Mouse (Mus musculus): ENCODE measurements around the gene Trhr2. TPM values are rescaled to one million over a fixed set of nuclear protein-coding genes. Genes with fewer than 3 reads are reported as not detected.

The Trhr2 gene
- polyA plus RNA-seq, 1 experiment from 2014 or later = not detected

DNA sequence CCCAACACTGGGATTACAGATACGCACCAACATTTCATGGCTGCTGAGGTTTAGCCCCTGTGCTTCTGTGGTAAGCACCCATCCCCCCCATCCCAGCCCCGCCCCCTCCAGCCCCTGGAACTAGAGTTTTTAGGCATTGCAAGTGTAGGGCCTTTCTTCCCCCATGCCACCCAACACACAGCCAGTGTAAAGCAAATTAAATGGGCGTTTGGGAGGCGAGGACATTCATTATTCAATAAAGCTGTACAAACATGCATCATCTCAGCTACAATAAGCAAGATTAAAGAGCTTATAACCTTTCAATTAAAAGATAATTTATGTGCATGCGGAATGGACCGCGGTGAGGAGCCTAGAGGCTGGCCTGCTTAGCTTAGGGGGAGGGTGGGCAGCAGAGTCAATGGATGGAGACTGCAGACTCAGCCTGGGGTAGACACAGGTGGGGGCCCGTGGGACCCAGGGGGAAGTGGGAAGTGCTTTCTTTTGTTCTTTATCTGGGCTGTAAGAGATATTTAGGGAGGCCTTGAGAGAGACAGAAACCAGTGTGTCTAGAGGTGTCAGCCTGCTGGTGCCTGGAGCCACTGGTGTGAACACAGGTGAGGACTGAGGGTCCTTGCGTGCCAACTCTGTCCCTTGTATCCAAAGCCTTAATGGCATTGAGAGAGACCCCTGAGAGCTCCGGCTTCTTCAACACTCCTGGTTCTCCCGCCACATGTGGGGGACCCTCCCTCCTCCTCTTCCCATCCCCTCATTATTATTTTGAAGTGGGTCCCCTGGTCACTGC lies 10.0 kb downstream of the Trhr2 start:
- peaks cover 28% of the 10 kb centered on the region for H3K4me1 ChIP-seq (replicated peaks)
- H3K4me3 ChIP-seq = no peak overlapping the region
- H3K36me3 ChIP-seq = no peaks in the 10 kb centered on the region
- ATAC-seq (replicated peaks; ENCODE audit: insufficient number of reproducible peaks, insufficient read depth, low FRiP score, low read depth) = no peak
- H3K27me3 ChIP-seq = 0 out of 2 replicates have a peak, but pooled peaks cover 8% of the 10 kb centered on the region
- H3K9ac ChIP-seq = no peak overlapping the region
- no peaks in the 10 kb centered on the region for H3K9me3 ChIP-seq (replicated peaks)
- H3K27ac ChIP-seq = no peak overlapping the region
- WGBS = 45% methylated on average over 11 of the region's 11 CpGs
- H3K4me2 ChIP-seq = no peak overlapping the region

DNA sequence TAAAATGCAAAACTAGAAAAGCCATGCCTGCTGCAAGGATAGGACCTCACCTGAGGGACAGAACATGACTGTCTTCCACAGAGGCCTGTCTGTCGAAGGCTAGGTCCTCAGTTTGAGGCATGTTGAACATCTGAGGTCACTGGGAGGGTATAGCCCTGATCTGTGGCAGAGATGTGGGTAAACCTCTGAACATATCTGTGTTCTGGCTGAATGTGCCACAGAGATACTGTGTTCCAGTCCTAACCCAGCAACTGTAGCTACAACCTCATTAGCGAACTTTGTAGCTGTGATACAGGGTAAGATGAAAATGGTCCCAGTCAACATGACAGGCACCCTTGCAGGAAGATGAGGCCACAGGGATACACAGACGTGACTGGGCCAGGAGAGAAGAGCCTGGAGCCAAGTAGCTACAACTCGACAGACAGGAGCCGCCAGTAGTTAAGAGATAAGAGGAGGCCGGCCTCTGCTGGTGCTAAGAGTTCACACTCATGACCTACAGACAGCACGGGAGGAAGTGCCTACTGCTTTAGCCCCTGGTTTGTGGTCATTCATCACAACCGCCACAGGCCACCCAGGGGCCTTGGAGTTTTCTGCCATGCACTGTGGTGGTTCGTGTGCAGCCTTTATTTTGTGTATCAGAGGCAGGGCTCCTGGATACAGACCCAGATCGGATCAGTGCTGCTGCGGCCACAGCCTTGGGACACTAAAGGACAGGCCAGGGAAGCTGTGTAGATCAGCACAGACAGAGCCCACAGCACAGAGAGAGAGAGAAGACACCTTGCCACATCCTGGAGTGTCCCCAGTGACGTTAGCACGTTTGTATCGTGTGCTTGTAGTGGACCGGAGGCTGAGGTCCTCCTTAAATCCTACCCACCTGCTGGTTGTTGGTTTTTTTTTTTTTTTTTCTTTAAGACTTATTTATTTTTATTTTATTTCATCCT lies 10.9 kb downstream of the Trhr2 start:
- ATAC-seq (replicated peaks; ENCODE audit: insufficient number of reproducible peaks, insufficient read depth, low FRiP score, low read depth) = 0 out of 2 replicates have a peak, but pooled peaks have one; percentile 17
- H3K9me3 ChIP-seq (replicated peaks) = no peaks in the 10 kb centered on the region
- H3K27ac ChIP-seq = peak overlapping the region; percentile 10
- no peak overlapping the region for H3K4me2 ChIP-seq
- WGBS = 18% methylated on average over 15 of the region's 15 CpGs
- 0 out of 2 replicates have a peak, but pooled peaks cover 8% of the 10 kb centered on the region for H3K27me3 ChIP-seq
- H3K9ac ChIP-seq = no peak overlapping the region
- H3K4me1 ChIP-seq (replicated peaks) = peaks cover 36% of the 10 kb centered on the region
- H3K4me3 ChIP-seq = no peak overlapping the region
- no peaks in the 10 kb centered on the region for H3K36me3 ChIP-seq

DNA sequence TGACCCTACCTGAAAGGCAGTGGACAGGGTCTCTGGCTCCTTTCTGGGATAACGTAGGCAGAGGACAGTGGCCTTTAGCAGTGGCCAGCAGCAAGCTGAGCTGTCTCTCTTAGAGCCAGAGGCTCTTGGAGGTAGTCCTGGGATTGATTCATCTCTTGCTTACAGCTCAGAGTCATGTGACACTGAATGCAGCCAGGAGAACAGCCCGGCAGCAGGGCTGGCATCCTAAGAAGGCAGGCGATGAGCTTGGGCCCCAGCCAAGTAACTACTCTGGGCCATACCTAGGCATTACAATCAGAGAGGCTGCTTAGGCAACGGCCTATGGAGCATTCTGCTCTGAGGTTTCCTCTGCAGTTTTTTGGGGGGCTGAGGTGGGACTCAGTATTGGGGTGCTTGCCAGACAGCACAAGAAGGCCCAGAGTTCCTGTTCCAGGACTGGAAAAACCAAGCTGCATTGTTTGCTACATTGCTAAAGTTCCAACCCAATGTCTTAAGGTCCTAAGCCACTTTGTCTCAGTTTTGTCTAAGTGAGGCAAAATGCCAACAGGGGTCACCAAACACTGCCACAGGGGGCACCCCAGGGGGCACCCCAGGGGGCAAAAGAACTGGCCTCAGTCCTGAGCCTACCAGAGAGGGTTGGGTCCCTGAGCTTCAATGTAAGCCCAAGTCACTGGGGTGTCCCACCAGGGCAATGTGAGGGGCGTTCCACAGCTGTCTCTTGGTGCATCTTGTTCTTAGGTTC lies 12.6 kb downstream of the Trhr2 start:
- Histone ChIP-seq H3K4me1 (replicated peaks) (peaks cover 52% of the 10 kb centered on the region), H3K9me3 (replicated peaks) (no peaks in the 10 kb centered on the region), H3K9ac (no peak overlapping the region), H3K4me3 (no peak overlapping the region), H3K27ac (0 out of 2 replicates have a peak overlapping the region, but pooled peaks have one; percentile 42), H3K4me2 (no peak overlapping the region), H3K36me3 (no peaks in the 10 kb centered on the region), H3K27me3 (peaks cover 8% of the 10 kb centered on the region; the same call in 1 of the 2 replicates)
- WGBS = 43% methylated on average over 5 of the region's 5 CpGs
- peak; percentile 36; the same call in 1 of the 2 replicates for ATAC-seq (replicated peaks; ENCODE audit: insufficient number of reproducible peaks, insufficient read depth, low FRiP score, low read depth)

DNA sequence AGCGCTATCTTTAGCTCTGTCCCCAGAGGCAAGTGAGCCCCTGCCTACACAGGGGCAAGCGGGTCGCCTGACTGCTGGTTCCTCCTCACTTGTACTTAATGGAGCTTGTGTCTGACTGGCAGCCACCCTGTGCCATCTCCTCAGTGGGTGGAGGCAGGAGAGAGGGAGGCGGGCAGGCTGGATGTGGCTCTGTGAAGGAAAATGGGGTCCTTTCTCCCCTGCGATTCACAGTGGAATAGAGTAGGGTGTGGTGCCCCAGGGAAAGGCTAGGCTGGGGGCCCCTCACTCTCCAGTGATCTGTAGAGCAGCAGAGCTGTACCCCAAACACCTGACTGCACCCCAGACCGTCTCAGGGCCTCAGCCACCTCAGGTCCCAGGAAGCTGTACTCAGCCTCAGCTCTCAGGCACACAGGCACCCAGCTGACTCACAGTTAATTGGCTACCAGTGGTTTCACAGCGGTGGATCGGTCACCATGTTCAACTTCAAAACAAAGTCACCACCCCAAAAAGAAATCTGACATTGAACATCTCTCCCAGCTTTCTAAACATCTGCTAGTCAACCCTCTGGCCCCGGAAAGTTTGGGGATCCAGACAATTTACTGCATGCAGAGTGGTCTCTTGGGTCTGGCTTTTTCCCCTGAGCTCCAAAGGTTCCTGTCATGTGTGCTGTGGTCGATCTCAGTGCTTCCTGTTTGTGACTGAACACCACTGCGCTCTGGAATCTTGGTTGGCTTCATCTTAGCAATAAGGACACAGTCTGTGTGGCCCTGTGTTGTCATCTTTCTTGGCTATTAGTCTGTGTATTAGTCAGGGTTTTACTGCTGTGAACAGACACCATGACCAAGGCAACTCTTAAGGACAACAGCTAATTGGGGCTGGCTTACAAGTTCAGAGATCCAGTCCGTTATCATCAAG lies 15.1 kb downstream of the Trhr2 start:
- Histone ChIP-seq H3K9ac (no peak overlapping the region), H3K9me3 (replicated peaks) (no peaks in the 10 kb centered on the region), H3K36me3 (no peaks in the 10 kb centered on the region), H3K4me2 (no peak overlapping the region), H3K27me3 (no peaks in the 10 kb centered on the region; the same call in 1 of the 2 replicates), H3K27ac (0 out of 2 replicates have a peak overlapping the region, but pooled peaks have one; percentile 9), H3K4me1 (replicated peaks) (peaks cover 62% of the 10 kb centered on the region), H3K4me3 (no peak overlapping the region)
- ATAC-seq (replicated peaks; ENCODE audit: insufficient number of reproducible peaks, insufficient read depth, low FRiP score, low read depth) = no peak
- WGBS = 50% methylated on average over 12 of the region's 12 CpGs

DNA sequence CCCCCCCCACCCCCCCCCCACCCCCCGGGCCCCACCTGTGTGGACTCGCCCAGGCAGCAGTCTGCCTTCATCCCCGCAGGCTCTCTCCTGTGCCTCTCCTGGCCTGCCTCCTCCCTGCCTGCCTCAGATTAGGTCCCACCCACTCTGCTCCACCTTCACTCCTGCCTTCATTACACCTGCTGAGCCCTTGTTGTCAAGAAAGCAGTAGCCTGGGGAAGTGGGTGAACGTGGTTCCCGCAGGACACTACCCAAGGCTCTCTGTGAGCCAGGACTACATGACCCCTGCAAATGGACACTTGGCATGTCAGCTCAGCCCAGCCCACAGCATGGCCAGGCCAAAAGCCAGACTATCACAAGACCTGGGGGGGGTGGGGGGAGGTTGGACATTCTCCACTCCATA lies 16.3 kb downstream of the Trhr2 start:
- Histone ChIP-seq H3K4me2 (peak overlapping the region; percentile 69), H3K27ac (no peak overlapping the region), H3K4me3 (no peak overlapping the region), H3K27me3 (no peaks in the 10 kb centered on the region; the same call in 1 of the 2 replicates), H3K9me3 (replicated peaks) (no peaks in the 10 kb centered on the region), H3K4me1 (replicated peaks) (peaks cover 51% of the 10 kb centered on the region), H3K9ac (no peak overlapping the region), H3K36me3 (peaks cover 9% of the 10 kb centered on the region; the same call in 1 of the 2 replicates)
- WGBS = 3% methylated on average over 2 of the region's 5 CpGs
- ATAC-seq (replicated peaks; ENCODE audit: insufficient number of reproducible peaks, insufficient read depth, low FRiP score, low read depth) = no peak

DNA sequence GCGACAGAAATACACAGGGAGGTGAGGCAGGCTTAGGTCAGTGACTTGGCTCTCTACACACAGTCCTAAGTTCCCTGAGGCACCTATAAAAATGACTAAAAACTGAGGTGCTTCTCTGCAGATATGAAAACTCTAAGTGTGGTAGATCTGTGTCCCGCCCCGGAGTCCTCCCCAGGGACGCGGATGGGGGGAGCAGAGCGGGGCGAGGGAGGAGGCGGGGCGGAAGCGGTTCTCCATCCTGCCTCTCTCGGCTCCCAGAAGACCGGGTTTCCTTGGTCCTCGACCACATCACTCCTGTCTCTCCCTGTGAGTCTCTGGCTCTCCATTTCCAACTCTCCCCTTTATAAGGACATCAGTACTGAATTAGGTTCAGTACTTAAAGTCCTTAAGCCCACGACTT lies 16.8 kb downstream of the Trhr2 start:
- WGBS = under 1% methylated on average over 14 of the region's 14 CpGs
- Histone ChIP-seq H3K4me1 (replicated peaks) (peaks cover 49% of the 10 kb centered on the region), H3K9ac (peak overlapping the region; percentile 52), H3K4me3 (peak overlapping the region; percentile 41), H3K27me3 (no peaks in the 10 kb centered on the region; the same call in 1 of the 2 replicates), H3K36me3 (peaks cover 9% of the 10 kb centered on the region; the same call in 1 of the 2 replicates), H3K4me2 (peak overlapping the region; percentile 69), H3K9me3 (replicated peaks) (no peaks in the 10 kb centered on the region), H3K27ac (no peak overlapping the region)
- ATAC-seq (replicated peaks; ENCODE audit: insufficient number of reproducible peaks, insufficient read depth, low FRiP score, low read depth) = 0 out of 2 replicates have a peak, but pooled peaks have one; percentile 8

DNA sequence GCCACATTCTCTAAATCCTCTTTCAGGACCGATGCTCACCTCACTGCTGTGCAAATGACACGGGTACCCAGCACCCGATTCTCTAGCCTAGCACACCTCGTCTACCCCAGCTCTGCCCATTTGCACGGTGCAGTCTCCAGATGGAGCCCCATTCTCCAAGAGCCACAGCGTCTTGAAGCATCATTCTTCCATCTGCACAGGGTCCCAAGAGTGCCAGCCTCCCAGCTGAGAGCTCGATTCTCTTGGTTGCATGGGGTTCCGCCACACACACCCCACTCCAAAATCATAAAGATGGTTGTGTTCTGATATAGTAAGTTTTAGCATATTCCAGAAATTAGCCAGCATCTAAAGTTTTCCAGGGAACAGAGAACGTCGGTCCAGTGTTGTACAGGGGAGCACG lies 17.2 kb downstream of the Trhr2 start:
- H3K27me3 ChIP-seq = no peaks in the 10 kb centered on the region; the same call in 1 of the 2 replicates
- H3K9ac ChIP-seq = peak overlapping the region; percentile 52

DNA sequence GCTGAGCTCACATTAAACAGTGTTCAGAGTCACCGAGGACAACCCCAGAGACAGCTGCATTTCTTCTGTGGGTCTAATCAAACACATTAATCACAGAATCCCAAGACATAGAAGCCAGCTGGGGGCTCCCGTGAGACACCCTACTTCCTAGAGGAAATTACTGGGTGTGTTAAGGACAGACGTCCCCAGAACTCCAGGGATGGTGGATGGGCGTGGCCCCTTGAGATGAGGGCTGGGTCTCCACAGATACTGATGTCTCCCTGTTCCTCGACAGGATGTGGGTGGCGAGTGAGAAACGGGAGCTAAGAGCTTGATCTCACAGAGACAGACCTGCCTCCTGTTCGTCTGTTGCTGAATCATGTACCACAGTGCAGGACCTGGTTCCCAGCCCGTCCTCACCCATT lies 17.7 kb downstream of the Trhr2 start:
- Histone ChIP-seq H3K36me3 (peaks cover 11% of the 10 kb centered on the region; the same call in 1 of the 2 replicates), H3K9ac (peak overlapping the region; percentile 52; the same call in 1 of the 2 replicates), H3K27ac (no peak overlapping the region), H3K9me3 (replicated peaks) (no peaks in the 10 kb centered on the region), H3K4me1 (replicated peaks) (peaks cover 43% of the 10 kb centered on the region), H3K4me3 (peak overlapping the region; percentile 41), H3K27me3 (no peaks in the 10 kb centered on the region; the same call in 1 of the 2 replicates), H3K4me2 (peak overlapping the region; percentile 69)
- peak; percentile 21; the same call in 1 of the 2 replicates for ATAC-seq (replicated peaks; ENCODE audit: insufficient number of reproducible peaks, insufficient read depth, low FRiP score, low read depth)
- 3% methylated on average over 9 of the region's 9 CpGs for WGBS

More for the DNA sequence above, 17.2 kb downstream of the Trhr2 start:
- no peak overlapping the region for H3K27ac ChIP-seq
- H3K9me3 ChIP-seq (replicated peaks) = no peaks in the 10 kb centered on the region
- peak overlapping the region; percentile 69 for H3K4me2 ChIP-seq
- ATAC-seq (replicated peaks; ENCODE audit: insufficient number of reproducible peaks, insufficient read depth, low FRiP score, low read depth) = no peak
- H3K36me3 ChIP-seq = peaks cover 9% of the 10 kb centered on the region; the same call in 1 of the 2 replicates
- peak overlapping the region; percentile 41 for H3K4me3 ChIP-seq
- H3K4me1 ChIP-seq (replicated peaks) = peaks cover 49% of the 10 kb centered on the region
- WGBS = 8% methylated on average over 11 of the region's 11 CpGs

DNA sequence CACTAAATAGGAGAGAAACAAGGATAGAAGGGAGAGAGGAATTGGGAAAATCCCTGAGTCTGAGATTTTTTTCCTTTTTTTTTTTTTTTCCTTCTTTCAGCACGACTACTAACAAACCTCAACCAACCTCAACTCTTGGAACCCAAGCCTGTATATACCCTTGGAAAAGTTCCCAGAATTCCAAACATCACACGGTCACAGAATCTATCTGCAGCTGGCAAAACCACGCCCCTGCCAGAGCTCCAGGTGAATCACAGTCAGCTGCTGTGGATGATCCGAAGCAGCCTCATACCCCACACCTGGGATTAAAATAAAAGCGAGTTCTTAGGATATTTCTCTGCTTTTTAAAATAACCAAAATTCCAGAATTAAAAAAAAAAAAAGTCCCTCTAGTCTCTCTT lies 18.2 kb downstream of the Trhr2 start:
- Histone ChIP-seq H3K9me3 (replicated peaks) (no peaks in the 10 kb centered on the region), H3K27me3 (no peaks in the 10 kb centered on the region; the same call in 1 of the 2 replicates), H3K9ac (no peak overlapping the region), H3K27ac (no peak overlapping the region), H3K4me1 (replicated peaks) (peaks cover 39% of the 10 kb centered on the region), H3K4me2 (peak overlapping the region; percentile 69; the same call in 1 of the 2 replicates), H3K4me3 (no peak overlapping the region), H3K36me3 (peaks cover 16% of the 10 kb centered on the region; the same call in 1 of the 2 replicates)
- 33% methylated on average over 5 of the region's 5 CpGs for WGBS
- no peak for ATAC-seq (replicated peaks; ENCODE audit: insufficient number of reproducible peaks, insufficient read depth, low FRiP score, low read depth)
